Mouse (Mus musculus): ENCODE results near the gene Jun.

Gene Jun

DNA sequence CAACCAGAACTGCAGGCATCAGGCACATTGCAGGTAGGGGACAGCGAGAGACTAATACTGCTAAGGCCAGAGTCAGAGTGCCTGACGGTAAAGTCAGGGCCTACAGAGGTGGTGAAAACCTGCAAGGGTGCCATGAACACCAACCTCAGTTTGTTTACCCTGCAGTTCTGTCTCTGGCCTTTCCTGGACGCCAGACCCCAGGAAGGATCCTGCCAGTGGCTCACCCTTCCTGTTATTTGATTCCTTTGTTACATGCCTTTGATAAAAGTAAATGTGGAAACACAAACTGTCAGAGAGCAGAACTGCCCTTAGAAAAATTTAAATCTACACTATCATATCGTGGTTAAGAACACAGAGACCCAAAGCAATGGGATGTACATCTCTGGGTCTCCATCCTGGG, 20.9 kb downstream of the Jun start:
- no peak for DNase-seq (ENCODE audit: low read depth, low spot score)

DNA sequence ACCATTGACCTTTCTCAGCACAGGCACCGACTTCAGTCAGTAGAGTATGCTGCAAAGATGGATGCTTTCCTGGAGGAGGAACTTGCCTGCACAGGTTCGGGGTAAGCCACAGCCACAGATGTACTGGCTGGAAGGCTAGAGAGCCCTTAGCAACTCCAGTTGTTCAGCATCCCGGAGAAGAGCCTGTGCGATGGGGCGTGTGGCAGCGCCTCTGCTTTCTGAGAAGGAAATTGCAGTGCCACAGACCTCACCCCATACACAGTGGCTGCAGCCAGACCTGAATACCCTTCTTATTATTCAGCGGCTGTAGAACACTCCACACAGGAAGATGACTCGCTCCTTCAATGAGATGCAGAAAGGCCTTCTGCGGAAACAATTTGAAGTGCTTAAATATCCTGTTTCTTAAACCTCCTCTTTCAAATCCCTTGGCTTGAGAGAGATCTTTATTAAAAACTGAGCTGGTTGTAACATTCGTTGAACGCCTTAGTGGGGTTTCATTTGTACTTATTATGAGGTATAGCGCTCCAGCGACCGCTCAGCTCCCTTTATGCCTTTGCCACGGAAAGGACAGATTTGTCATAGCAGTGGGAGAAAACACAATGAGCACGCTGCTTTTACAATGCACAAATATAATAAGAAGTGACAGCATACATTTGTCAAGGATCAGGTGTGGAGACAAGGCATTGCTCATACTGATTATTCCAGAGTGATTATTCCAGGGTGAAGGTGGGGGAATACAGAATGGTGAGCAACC, 26.0 kb downstream of the Jun start:
- no peak for DNase-seq (ENCODE audit: low read depth, low spot score)

DNA sequence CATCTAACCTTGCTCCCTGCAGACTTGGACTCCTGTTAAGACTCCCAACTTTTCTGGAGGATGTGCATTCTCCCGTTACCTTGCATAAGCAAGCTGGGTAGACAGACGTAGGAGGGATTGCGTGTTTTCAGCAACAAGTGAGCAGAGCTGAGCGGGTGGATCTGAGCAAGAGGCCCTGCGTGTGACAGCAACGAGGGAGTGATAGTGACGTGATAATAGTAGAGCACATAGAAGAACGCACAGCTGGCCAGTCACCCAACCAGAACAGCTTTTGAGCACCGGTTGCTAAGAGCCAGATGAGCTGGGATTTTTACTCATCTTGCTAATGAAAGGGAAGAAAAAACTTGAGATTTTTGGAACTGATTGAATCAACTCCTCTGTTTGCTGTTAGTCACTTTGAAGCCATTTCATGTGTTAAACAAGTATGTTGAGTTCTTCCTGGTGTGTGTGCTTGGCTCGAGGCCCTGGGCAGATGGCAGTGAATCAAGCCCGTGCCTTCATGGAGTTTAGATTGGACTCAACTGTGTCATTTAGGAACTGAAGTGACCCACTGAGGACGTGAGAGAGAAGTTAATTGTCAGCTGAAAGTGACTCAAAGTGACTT, 28.6 kb downstream of the Jun start:
- no peak for DNase-seq (ENCODE audit: low read depth, low spot score)

DNA sequence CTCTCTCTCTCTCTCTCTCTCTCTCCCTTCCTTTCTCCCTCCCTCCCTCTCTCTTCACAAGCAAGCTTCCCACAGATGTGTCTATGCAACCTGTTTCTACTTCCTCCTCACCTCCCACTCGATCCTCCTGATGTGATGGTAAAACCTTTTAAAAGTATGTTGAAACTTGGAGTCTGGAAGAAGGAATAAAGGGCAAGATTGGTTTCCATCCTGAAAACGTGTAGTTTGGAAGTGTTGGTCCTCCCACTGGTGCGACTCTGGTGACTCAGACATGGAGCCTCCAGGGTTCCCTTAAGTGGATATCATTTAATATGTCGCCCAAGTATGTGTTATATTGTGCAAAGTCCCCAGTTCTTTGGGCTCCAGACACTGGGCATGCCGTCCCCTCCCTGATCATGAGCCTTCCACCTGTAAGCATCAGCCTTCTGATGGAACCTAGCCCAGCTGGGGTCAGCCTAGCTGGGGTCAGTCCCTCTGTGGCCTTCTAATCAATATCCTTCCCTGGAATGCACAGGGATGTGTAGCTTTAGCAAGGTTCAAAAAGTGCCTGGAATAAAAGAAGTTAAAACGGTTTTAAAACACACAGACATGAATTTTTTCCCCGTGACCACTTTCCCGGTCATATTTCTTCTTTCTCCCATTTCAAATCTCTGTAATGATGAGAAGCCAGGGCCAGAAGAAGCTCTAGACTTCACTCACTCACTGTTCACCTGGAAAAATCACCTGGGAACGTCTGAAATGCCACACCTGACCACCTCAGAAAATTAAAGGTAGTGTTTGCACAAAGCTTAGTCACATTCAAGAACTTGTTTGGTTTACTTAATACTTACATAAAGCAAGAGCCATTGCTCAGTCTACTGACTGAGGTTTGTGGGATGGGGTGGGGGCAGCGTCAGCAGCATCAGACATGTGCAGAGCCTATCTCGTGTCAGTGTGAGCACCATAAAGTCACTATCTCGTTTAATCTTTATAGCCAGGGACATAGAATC, 30.1 kb downstream of the Jun start:
- no peak for DNase-seq (ENCODE audit: low read depth, low spot score)

DNA sequence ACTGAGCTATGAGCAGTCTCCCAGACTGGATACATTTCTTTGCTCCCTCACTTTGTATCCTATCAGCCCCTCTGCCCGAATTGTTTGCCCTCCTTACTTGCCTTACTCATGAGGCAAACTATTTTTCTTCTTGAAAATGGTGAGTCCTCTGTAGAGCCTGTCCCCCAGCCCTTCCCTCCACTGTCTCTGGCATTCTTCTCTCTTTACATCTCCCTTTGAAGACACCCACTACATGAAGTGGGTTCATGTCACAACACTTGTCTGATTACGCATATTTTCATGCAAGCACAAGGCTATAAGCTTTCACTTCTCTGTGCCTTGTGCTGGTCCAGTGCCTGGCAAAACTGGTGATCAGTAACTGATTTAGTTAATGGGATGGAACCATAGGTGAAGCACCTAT, 31.8 kb downstream of the Jun start:
- no peak for DNase-seq (ENCODE audit: low read depth, low spot score)

DNA sequence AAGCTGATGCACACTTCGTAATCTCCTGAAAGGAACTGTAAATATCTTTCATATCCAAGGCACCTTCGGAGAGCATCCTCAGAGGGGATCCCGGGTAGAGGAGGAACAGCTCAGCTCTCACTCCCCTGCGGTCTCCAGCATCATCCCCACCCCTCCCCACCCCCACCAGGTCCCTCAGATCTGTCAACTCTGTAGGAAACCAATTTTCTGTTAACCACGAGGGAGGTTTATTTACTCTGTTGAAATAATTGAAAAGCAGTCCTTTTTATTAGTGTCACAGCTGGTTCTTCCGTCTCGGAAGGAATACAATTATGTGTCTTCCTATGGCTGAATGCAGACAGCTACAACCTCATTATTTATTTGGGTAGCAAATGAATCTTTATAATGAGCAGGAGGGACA, 33.8 kb downstream of the Jun start:
- DNase-seq (ENCODE audit: low read depth, low spot score), result no peak

DNA sequence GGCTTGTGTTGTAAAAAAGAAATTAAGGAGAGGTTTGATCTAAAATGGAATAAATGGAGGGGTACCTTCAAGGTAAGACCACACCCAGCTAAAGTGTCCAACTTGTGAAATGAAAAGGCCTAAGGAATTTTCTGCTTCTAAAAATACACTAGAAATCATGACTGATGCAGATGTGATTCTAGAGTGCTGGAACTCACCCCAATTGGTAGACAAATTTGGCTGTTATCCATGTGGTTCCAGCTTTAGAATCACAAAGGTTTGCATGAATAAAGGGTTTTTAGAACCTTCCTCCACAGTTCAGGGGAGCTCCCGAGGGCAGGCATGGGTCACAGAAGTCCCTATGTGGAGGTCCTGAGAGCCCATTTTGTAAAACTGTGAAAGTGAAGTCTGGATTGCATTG, 39.3 kb downstream of the Jun start:
- DNase-seq (ENCODE audit: low read depth, low spot score), result no peak

DNA sequence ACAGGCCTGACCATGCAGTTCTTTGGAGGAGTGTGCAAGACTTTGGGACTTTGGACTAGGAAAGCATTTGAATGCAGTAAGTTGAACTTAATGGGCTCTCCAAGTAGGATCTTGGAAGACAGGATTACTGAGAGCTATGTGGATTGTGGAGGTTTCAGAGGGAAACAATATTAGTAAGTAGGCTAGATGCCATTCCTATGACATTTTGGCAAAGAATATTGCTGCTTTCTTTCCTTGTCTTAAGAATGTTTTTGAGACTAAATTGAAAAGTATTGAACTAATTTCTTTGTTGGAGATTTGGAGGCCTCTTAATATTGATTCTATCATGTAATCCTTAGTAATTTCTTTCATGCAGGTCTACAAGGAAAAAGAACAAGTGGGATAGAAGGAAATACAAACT, 39.8 kb downstream of the Jun start:
- DNase-seq (ENCODE audit: low read depth, low spot score), result no peak

DNA sequence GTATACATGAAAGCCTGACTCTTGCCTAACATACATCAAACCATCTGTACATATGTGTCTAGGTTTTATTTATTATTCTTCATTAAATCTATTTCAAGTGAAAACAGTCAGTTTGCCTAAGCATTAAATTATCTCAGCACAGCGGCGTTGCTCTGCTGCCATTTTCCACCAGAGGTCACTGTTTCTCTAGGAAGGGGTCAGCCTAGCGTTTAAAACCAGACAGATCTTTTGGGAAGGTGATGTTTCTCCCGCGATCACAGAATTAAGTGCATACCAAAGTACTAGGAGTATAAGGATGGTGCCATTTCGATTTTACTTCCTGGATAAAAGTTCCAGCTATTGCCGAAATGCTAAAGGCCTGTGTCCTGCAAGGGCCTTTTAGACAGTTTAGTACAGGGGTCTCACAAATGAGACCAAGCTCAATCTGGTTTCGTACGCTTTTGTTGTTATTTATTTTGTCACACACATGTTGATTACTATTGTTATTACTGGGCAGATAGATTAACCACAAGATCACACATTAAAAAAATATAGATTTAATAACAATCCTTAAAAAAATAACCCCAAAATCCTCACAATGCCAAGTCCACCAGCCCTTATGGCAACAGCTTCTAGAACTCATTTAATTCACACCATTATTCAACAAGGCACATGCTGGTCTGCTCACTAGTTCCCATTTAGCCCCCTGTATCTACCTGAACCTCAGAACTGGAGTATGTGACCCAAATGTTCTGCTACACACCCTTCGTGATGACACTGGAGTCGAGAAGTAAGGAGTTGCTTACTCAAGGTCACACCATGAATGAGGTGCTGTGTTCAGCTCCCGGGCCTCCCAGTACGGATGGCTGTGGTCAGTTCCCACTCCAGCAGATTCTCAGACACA, 43.6 kb downstream of the Jun start:
- DNase-seq (ENCODE audit: low read depth, low spot score), result peak; percentile 67

DNA sequence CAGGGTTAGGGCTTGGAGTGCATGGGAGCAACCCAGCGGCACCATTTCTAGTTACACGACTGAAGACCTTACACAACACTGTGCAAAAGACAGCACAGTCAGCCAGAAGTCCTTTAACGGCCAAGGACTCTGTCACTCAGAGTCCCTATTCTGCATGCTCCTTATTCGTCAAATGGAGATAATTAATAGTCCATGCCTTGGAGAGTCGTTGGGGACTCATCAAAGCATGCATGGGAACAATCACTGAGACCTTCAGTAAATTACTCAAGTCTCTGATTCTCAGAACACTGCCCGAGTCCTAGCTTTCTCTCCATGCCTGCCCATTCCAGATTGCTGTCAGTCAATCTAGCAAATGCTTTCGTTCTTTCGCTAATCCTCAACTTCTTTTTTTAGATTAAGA, 44.3 kb downstream of the Jun start:
- no peak for DNase-seq (ENCODE audit: low read depth, low spot score)

DNA sequence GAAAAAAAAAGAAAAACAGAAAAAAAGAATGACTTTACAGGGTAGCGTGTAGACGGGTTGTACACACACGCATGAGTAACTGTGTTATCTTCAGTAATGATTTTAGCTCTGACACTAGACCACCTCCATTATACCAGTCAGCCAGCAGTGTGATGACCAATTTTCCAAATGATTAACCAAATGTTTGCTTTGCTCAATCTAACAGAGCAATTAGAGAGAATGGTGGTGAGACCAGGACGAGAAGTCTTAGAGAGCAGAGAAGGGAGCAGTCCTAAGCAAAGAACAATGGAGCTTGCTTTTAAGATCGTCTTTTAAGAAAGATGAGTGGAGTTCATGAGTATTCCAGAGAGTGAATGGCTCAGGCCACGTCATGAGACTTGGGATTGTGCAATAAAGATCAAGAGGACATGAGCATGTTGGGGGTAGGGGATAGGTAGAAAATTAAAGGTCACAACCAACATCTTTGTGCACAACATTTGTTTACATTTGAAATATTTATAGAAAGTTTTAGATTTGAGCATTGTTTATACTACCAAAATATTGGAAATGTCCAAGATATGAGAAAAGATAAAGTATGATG, 46.7 kb downstream of the Jun start:
- DNase-seq (ENCODE audit: low read depth, low spot score), result no peak

DNA sequence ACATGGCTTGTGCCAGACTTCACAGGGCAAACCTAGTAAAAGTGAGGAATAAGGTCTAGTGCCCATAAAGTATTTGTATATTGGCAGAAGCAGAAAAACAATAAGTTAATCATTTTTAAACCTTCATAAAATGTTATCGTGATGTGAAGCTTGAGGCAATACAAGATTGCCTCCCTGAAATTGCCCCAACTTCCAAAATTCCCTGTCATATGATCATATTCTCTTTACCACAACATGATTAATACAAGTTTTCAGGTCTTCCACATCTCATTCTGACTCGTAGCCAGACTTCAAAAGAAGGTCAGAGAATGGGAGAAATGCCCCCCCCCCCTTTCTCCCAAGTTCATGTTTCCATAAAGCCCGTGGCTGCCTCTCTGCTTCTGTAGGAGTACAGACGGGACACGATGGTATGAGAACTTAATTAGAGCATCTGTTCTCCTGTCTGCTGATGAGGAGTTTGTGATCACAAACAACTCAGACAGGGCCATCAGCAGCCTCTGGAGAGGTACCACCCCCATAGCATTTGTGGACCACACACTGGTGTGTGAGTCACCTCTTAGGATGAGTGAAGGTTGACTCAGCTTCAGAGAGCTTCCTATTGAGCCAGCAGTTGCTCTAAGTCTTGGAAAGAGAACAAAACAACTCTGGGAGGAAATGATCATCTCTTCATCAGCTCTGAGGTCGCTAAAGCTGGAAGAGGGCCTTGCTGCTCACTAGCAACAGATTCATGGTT, 50.8 kb downstream of the Jun start:
- no peak for DNase-seq (ENCODE audit: low read depth, low spot score)

DNA sequence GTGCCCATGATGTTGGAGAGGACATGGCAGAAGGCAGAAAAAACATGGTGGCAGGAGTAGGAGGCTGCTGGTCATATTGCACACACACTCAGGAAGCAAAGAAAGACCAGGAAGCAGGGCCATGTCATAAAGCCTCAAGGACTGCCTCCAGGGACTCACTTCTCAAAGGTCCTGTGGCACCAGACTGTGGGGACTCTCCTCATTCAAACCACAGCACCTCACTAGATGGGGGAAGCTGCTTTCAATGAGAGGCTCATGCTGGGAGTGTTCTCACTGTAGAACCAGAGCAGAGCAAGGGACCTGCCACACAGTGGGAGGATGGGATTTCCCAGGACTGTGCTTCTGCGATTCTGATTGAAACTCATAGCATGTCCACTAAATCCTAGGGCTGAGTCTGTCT, 51.9 kb downstream of the Jun start:
- no peak for DNase-seq (ENCODE audit: low read depth, low spot score)

DNA sequence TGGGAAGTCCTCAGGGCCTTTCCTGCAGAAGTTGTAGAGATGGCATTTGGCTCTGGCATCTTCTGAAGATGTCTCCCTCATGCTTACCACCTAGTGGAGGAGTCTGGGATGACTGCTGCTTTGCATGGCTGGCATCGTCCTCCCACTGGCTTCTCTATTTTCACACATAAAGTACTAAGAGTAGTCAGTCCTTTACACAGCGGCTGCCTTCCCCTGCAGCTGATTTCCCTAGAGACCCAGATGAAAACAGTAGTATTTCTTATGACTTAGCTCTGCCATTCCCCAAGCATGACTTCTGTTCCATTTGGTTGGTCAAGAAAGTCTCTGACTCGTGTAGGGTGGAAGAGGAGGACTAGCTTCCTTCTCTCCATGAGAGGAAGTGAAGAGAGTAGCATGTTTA, 52.8 kb downstream of the Jun start:
- peak; percentile 29 for DNase-seq (ENCODE audit: low read depth, low spot score)

Measured in ZHBTc4 (cell line).